Mouse (Mus musculus): ENCODE results near the gene Olfr1511. TPM values are rescaled to one million over a fixed set of nuclear protein-coding genes. Genes with fewer than 3 reads are reported as not detected.
"Not testable (repeated sequence)": the region's sequence is repeated elsewhere in the genome, so short reads cannot be mapped to it uniquely, and the experiment has no call there.

The Olfr1511 gene
- total RNA-seq (2021): not detected

GRCm38 (mm10) chr14:52397279-52397678, at the start of gene Olfr1511:
Gene Olfr1511, minus strand, starts transcription at chr14:52397379.
- DNase-seq: no peak

GRCm38 (mm10) chr14:52442690-52443089, 45.5 kb upstream of the Olfr1511 start, which contains the start of gene Olfr1509:
Gene Olfr1509, plus strand, starts transcription at chr14:52442990.
- DNase-seq: no peak

DNA sequence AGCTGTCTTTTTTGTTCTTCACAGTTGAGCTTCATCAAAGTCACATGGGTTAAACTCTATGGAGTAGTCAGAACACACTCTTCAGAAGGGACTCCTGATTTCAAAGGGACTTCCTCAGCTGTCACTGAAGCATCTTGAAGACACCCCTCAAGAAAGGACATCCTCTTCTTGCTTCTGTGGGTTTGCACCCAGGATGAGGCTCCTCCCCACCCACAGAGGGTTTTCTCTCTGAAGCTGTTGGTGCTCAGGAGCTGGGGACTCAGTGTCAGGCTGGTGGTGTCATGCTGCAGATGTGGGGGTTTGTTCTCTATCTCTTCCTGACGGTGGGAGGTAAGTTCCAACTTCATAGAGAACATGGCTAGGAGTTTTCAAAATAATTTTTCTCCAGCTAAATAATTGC, 30.5 kb upstream of the Olfr1511 start:
- no peak for DNase-seq

DNA sequence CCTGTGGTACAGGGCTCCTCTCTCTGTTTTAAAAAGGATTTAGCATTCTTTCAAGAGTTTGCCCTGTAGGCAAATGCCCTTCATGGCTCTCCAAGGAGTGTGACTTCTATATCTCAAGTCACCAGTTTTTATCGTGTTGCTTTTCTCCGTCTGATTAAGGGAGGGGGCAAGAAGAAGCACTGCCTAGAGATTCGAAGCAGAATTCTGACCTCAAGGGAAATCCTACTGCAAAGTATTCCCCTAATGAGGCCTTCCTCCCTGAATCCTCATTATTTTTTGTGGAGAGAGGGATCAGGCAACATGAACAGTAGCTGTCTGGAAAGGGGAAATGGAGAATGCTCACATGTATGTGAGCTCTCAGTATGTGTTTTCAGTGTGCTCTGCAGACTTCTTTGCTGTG, 17.1 kb upstream of the Olfr1511 start, which contains the start of gene Olfr1510:
Gene Olfr1510, minus strand, starts transcription at position 101 of the 400 bp plus-strand sequence.
- DNase-seq: no peak

GRCm38 (mm10) chr14:52410142-52410919, 13.2 kb upstream of the Olfr1511 start:
- DNase-seq: not testable (repeated sequence)

DNA sequence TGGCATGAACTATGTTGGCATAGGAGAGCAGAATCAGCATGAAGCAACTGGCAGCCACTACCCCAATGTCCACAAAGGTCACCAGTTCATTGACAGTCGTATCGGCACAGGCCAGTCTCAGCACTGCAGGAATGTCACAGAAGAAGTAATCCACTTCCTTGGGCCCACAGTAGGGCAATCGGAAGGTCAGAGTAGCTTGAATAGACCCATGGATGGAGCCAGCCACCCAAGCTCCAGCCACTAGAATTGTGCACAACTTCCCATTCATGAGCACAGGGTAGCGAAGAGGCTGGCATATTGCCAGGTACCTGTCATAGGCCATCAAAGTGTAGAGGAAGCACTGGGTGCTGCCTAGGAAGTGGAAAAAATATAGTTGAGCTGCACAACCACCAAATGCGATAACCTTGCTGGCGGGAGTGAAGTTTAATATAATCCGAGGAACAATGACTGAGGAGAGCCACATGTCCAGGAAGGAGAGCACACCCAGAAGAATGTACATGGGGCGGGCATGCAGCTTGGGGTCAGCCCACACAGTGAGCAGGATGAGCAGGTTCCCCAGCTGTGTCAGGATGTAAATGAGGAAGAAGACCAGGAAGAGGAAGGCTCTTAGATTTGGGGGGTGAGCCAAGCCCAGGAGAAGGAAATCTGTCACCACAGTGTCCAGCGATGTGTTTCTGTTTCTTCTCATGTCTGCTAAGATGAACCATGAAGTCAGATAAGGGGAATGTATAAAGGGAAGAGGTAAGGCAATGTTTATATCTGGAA, 6.9 kb downstream of the Olfr1511 start:
- not testable (repeated sequence) for DNase-seq

GRCm38 (mm10) chr14:52379068-52379467, 18.1 kb downstream of the Olfr1511 start, which contains the start of gene Olfr1512:
Gene Olfr1512, minus strand, starts transcription at chr14:52379168.
- no peak for DNase-seq

GRCm38 (mm10) chr14:52368741-52369140, 28.4 kb downstream of the Olfr1511 start:
- no peak for DNase-seq

DNA sequence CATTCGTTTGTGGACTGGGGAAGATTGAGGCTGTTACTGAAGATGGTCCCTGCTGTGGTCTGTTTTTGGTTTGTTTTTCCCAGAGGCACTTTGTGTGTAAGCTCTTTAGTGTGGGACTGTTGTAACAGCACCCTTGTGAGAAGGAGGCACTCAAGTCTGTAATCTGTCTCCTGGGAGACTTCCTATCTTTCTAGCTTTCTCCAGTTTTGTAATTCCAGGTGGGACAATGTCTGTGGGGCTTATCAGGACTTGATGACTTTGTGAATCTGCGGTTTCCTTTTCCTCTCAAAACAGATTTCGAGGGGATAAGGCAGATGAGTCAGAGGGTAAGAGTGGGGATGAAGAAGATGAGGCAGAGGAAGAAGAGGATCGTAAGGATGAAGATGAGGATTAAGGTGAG, 40.9 kb downstream of the Olfr1511 start, which contains the start of gene Olfr1513:
Gene Olfr1513, minus strand, starts transcription at position 101 of the 400 bp plus-strand sequence.
- no peak for DNase-seq

Other genes with a start within 250 kb of the Olfr1511 start
- gene Supt16, start 200.0 kb downstream of the Olfr1511 start, total RNA-seq (2021): 10 to 100 TPM; 52.2 to 53.9 TPM
- 100 to 1,000 TPM; 123 to 143 TPM for gene Chd8, start 139.6 kb downstream of the Olfr1511 start, total RNA-seq (2021)
- 10 to 100 TPM; 58.3 to 63.0 TPM for gene Tox4, start 118.2 kb downstream of the Olfr1511 start, total RNA-seq (2021)
- gene Rab2b, start 117.8 kb downstream of the Olfr1511 start, total RNA-seq (2021): 10 to 100 TPM; 35.7 to 37.1 TPM
- 10 to 100 TPM; 49.8 to 54.0 TPM for gene Mettl3, start 92.3 kb downstream of the Olfr1511 start, total RNA-seq (2021)
- gene Sall2, start 68.6 kb downstream of the Olfr1511 start, total RNA-seq (2021): 10 to 100 TPM; 43.1 TPM
- not detected for gene Olfr1513, start 41.0 kb downstream of the Olfr1511 start, total RNA-seq (2021)
- not detected for gene Olfr1512, start 18.2 kb downstream of the Olfr1511 start, total RNA-seq (2021)
- not detected for gene Olfr1510, start 17.0 kb upstream of the Olfr1511 start, total RNA-seq (2021)
- gene Olfr1509, start 45.6 kb upstream of the Olfr1511 start, total RNA-seq (2021): not detected
- gene Olfr1508, start 70.1 kb upstream of the Olfr1511 start, total RNA-seq (2021): not detected
- gene Olfr1507, start 98.4 kb upstream of the Olfr1511 start, total RNA-seq (2021): not detected

Measured in layer of hippocampus, postnatal 36 days (tissue).